Mouse (Mus musculus): ENCODE data around the gene Tdrd6.

Gene Tdrd6

DNA sequence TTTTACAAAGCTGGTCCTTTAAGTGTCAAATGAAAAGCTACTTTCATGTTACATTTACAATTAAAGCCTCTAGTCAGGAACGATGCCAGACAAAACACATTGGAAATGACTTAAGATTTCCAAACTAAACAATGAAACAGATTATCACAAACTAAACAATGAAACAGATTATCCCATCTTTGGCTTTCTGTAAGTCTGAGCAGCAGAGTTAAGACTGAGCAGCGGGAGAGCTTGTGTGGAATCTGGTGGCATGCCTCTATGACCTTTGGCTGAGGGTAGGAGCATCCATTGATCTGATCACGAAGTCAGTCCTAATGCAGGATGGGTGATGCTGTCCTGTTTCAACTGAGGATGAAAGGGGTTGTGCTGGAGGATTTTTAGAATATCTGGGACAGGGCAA is 17.9 kb downstream of the Tdrd6 start:
- no peak for DNase-seq (ENCODE audit: low spot score)

DNA sequence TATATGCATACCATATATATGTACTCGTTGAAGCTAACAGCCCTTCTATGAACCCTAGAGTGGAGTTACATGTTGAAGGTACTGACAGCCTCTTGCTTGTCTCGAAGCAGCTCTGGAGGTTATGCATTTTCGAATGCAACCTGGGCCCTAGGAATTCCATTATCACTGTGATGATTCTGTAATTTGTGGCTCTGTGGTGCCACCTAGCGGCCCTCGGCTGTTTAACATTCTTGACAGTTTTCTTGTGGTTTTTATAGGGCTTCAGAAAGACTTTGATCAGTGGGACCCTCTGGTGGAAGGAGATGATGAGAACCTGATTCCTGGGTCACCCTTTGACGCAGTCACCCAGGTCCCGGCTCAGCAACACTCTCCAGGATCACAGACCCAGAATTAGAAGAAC is 18.5 kb downstream of the Tdrd6 start:
- DNase-seq (ENCODE audit: low spot score) = no peak

DNA sequence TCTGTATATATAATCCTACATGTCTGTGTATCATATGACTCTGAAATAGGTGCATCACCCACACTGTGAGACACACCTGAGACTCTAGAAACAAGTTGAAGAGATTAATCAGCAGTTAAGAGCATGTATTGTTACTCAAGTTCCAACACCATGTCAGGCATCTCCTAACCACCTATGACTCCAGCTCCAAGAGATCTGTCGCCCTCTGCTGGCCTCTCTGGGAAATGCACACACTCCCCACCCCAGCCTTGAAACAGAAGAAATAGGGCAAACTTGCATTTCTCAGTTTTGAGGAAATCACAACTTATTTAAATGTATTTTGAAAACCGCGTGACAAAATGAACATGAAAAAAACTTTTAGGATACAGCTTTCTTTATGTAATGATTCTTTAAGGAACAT is 23.4 kb downstream of the Tdrd6 start:
- peak; percentile 51 for DNase-seq (ENCODE audit: low spot score)

DNA sequence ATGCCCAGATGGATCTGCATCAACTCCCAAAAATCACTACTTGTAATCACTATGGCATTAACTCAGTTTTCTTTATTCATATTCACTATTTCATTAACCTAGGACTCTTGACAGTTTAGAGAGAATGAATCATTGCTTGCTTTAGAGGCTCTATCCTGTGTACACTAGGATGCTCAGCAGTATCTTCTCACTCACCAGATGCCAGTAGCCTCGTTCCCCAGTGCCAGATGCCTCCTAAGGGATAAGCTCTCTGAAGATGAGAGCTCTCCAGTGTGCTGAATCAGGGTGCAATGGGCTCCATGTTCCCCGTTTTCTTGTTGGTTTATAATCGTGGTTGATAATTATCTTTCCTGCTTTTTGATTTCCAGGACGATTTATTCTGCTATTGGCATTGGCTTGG is 31.4 kb downstream of the Tdrd6 start:
- no peak for DNase-seq (ENCODE audit: low spot score)

DNA sequence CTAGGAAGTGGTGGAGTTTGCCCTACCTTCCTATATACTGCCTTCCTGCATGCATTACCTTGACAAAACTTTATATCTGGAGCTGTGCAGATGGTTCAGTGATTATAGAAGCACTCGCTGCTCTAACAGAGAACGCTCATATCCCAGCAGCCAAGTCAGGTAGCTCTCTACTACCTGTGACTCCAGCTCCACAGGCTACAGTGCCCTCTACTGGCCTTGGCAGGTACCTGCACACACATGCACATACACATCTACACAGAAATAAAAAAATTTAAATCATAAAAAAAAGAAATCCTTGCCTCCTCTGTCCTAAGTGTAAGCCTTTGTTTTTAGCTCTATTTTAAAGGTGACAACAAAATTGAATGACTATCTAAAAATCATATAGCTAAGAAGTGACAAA is 32.4 kb downstream of the Tdrd6 start:
- DNase-seq (ENCODE audit: low spot score) = no peak

DNA sequence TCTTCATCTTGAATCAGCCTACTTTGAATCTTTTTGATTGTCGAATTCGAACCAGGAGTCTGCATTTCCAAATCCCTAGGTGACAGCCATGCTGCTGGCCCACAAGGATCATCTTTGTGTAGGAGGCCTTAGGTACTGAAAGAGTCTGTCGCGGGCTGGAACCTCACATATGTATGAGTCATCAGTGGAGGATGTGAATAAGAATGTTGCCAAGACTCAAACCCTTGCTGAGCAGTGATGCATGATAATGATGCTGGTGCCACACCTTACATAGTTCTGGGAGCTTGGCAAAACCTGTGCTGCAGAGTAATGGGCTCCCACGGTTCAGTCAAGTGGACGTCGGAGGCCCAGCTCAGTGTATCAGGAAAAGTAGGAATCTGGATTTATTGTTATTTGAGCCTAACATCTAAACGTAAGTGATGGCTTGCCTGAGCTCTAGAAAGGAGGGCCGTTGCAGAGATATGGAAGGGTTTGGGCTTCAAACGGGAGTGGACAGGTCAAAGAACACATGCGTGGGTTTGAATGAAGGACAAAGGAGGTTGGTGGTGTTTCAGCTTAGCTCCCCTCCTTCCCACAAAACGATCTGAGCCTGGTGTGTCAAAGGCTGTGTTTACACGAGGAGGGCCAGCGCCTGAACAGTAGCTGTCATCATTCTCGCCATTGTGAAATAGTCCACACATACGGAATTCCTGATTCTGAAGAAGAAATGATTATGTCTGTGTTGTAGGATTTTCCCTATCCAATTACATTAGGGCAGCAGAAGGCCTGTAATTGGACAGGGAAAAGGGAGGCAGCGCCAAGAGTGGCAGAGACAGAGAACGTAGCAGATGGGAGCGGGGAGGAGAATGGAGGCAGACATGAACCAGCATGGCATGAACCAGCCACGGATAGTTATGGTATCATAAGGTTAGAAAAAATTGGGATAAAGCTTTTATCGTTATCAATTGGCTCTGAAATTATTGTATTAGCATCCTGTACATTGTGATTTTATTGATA is 37.5 kb downstream of the Tdrd6 start:
- DNase-seq (ENCODE audit: low spot score) = no peak

DNA sequence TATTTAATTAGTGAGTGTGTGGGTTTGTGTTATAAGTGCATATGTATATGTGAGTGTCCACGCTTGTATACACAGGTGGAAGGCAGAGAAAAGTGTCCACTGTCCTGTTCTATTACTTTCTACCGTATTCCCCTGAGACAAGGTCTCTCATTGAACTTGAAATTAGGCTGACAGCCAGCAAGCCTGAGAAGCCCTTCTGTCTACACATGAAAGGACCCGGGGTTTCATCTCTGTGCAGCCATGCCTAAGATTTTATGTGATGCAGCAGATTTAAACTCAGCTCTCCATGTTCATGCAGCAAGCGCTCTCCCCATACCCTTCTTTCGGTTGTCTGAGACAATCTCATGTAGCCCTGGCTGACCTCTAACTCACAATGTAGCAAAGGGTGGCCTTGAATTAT is 39.6 kb downstream of the Tdrd6 start:
- no peak for DNase-seq (ENCODE audit: low spot score)

DNA sequence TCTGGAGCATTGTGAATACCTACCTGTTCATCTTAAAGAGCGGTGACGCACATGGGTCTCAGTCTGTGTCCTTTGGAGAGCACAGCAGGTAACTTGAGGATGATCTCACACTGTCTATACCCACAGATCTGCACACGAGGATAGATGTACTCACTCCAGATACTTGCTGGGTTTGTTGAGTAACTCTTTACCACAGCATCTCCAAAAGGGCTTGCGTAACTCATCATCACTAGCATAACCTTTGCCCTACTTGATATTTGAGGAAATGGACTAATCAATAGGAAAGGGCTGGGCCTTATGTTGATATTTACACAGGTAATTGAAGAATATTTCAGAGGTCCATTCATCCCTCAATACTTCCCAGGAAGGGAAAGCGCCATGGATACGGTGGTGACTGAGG is 40.3 kb downstream of the Tdrd6 start:
- DNase-seq (ENCODE audit: low spot score) = no peak

DNA sequence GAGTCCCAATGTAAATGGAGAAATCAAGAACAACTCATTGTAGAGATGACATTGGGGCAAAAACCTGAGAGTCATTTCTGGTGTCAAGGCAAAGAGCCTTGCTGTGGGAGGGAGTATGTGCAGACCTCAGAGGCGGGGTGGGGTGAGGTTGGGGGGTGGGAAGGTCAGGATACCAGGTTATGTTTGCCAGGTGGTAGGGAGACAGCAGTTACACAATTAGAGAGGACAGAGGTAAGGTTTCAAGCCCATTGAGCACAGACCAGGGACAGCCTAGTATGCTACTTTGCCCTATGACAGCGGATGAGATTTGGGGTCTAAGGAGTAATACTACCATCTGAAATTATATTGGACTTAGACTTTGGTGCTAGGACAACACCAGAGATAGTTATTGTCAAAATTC is 42.8 kb downstream of the Tdrd6 start:
- no peak for DNase-seq (ENCODE audit: low spot score)

DNA sequence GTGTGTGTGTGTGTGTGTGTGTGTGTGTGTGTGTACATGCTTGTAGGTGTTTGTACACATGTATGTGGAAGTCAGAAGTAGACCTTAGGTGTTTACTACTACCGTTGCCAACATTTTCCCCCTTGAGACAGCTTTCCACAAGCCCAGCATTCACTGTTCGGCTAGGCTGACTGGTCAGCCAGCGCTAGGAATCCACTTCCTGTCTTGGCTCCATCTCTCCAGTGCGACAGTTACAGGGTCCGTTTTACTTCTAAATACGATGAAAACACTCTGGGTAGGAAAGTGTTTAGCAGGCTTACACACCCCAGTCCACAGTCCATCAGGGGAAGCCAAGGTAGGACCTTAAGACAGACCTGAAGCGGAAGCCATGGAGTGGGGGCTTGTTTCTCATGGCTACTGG is 45.3 kb downstream of the Tdrd6 start:
- DNase-seq (ENCODE audit: low spot score) = no peak

DNA sequence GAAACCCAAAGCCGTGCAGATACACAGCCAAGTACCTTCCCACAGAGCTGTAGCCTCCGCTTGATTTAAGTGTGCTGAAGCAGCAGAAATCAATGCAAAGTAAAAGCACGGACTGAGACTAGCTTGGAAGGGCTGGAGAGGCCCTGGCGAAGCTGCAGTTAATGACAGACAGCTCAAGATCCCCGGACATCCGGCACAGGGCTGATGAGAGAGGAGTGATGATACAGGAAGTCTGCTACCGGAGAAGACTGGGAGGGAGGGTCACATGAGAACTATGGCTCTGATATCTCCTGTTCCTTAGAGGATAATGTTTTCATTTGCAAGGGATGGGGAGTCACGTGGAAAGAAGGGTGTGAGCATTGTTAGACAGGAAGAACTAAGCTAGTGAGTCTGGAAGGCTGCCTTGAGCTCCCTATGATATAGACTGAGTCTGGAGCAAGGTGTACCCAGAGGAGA is 49.1 kb downstream of the Tdrd6 start:
- DNase-seq (ENCODE audit: low spot score) = peak; percentile 10

DNA sequence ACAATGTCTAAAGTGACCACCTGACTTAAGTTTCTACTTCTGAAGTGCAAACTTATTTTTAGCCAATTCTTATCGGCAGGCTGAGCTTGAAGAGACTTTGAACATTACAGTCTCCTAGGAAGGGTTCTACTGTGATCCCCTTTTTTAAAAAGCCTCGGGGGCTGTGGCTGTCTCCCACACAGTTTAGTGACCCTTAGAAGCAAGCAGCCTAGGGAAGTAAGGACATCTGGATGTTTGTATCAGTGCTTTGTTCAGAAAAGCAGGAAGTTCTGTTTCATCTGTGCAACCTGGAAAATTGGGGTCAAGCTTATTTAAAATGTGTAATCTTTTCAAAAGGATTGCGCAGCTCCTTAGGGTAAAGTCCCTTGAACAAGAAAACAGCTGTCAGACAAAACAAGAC is 49.6 kb downstream of the Tdrd6 start:
- no peak for DNase-seq (ENCODE audit: low spot score)

DNA sequence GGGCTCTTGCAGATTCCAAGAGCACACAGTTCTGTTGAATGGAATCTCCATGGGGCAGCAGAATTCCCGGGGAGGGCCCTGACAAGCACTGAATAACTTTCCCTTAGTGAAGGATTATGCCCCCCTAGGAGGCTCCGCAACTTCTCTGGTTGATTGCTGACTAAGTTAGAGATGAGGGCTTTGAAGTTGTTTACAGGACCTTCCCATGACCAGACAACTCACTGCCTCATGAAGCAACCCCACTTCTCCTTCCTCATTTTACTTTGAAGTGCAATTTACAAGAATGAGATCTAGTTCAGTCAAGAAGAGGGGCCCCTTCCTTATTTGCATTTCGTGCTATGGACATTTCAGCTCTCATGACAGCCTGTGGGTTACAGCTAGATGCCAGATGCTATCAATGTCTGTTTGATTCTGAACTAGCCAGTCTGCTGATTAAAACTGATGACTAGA is 56.5 kb downstream of the Tdrd6 start:
- no peak for DNase-seq (ENCODE audit: low spot score)

DNA sequence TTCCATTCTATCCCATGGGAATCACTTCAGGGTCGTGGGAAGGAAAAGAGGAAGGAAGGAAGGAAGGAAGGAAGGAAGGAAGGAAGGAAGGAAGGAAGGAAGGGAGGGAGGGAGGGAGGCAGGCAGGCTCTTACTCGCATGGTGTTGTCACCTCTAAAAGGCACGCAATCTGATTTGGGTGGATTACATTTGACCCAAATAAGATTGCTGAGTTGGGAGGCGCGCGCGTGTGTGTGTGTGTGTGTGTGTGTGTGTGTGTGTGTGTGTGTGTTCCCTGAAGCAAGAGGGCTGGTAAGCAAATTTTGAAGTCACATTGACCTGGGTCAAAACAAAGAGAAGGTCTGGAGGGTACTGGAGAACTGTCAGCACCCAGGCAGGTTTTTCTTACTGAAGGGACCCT is 60.8 kb downstream of the Tdrd6 start:
- DNase-seq (ENCODE audit: low spot score) = no peak

DNA sequence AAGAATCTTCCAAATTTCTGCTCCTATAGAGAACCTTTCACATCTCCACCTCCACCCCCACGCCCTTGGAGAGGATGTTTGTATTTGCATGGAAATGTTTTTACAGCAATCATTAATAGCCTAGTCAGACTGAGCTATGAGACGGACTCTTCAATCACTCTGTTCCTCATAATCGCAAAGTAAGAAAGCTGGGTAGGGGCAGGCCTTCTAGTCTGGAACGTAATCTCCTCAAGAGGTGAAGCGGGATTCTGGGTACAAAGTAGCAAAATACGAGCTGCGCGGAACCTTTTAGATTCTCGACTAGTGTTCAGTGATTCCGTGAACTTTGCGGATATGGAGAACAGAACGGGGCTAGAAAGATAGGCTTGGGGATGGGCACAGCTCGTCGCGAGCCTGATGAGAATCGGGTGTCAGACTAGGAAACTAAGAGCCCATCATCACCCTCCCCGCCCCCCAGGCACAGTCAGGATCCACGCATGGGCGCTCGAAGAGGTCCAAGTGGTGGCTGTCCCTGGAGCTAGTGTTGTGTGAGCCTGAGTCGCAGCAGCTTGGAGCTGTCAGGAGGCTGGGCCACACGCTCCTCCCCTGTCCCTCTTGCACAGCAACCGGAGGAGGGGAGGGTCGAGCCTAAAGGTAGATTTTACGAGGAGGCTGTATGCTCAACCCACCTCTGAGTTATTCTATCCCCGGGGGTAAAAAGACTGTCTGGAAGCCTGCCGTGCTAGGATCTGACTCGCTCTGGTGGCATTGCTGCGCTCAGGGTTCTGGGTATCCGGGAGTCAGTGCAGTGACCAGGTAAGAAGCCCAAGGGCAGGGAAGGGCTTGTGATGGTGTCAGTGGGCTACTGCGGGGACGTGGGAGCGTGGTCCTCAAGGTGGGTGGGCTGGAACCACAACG is 61.9 kb downstream of the Tdrd6 start, which contains the start of gene Pla2g7:
TSS of gene Pla2g7 (plus strand) at position 107 of the 897 bp plus-strand sequence.
- DNase-seq (ENCODE audit: low spot score) = peak; percentile 42

DNA sequence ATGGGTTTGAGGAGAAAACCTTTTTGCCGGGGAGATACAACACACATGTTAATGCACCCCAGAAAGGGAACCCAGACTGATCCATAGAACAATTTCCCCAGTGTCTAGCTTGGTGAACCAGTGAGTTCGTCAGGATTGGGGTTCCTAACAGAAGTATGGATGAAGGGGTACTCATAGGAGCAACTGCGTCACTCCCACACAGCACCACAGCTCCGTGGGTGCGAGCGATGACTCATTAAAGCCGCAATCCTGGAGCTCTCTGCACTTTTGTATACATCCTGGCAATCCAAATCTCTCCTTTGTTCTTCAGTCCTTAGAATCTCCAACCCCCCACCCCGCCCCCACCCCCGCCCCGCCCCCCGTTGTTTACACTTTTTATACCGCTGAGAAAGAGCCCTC is 62.5 kb downstream of the Tdrd6 start:
- DNase-seq (ENCODE audit: low spot score) = no peak
